8 mouse cellular contexts compared by ENCODE assay signal in genomic region chr9:22157516-22158265, GRCm38 (mm10). TPM values are rescaled to one million over a fixed set of nuclear protein-coding genes. Genes with fewer than 3 reads are reported as not detected.
DNase-seq lines count a peak whose midpoint lies in the region; ATAC-seq and TF ChIP-seq lines count a peak whose summit lies in the region.

No protein-coding gene starts in this region.

- 0 out of 2 replicates have a peak, but pooled peaks cover 10% of the 10 kb centered on the region for H3K36me3 ChIP-seq in embryonic facial prominence, embryonic 15.5 days
- peaks cover 9% of the 10 kb centered on the region; the same call in 1 of the 2 replicates for H3K36me3 ChIP-seq in limb, embryonic 14.5 days (ENCODE audit: control insufficient read depth, insufficient read depth, low read length)
- H3K36me3 ChIP-seq in stomach, embryonic 15.5 days: no peaks in the 10 kb centered on the region; the same call in 1 of the 2 replicates

- H3K9me3 ChIP-seq in embryonic facial prominence, embryonic 15.5 days (replicated peaks): no peaks in the 10 kb centered on the region
- H3K9me3 ChIP-seq in limb, embryonic 14.5 days (ENCODE audit: control insufficient read depth, low read length): no peaks in the 10 kb centered on the region
- H3K9me3 ChIP-seq in stomach, embryonic 15.5 days: no peaks in the 10 kb centered on the region

- peak overlapping the region; percentile 70 for H3K4me2 ChIP-seq in embryonic facial prominence, embryonic 15.5 days (replicated peaks)
- H3K4me2 ChIP-seq in limb, embryonic 14.5 days (replicated peaks; ENCODE audit: low read depth, low read length, severe bottlenecking): peak overlapping the region; percentile 74
- H3K4me2 ChIP-seq in stomach, embryonic 15.5 days: peak overlapping the region; percentile 72

- peak overlapping the region; percentile 88; the same call in 1 of the 2 replicates for H3K9ac ChIP-seq in embryonic facial prominence, embryonic 15.5 days
- peak overlapping the region; percentile 83 for H3K9ac ChIP-seq in limb, embryonic 14.5 days (ENCODE audit: low read depth, low read length, severe bottlenecking)
- 0 out of 2 replicates have a peak overlapping the region, but pooled peaks have one; percentile 89 for H3K9ac ChIP-seq in stomach, embryonic 15.5 days

- intact Hi-C loops in gastrocnemius, postnatal 14 days (cut with DNase I; ENCODE audit: low total_unique reads): no loop called here

- no peaks in the 10 kb centered on the region for H3K27me3 ChIP-seq in embryonic facial prominence, embryonic 15.5 days
- H3K27me3 ChIP-seq in limb, embryonic 14.5 days (ENCODE audit: control insufficient read depth, insufficient read depth, low read length): no peaks in the 10 kb centered on the region
- no peaks in the 10 kb centered on the region for H3K27me3 ChIP-seq in stomach, embryonic 15.5 days (replicated peaks)

- 71% methylated on average over 34 of the region's 34 CpGs for WGBS in embryonic facial prominence, embryonic 15.5 days
- WGBS in limb, embryonic 14.5 days: 66% methylated on average over 34 of the region's 34 CpGs
- 67% methylated on average over 34 of the region's 34 CpGs for WGBS in stomach, embryonic 15.5 days

- no peak for ATAC-seq in embryonic facial prominence, embryonic 15.5 days (ENCODE audit: insufficient number of reproducible peaks, low FRiP score, low TSS enrichment, low read depth)
- ATAC-seq in limb, embryonic 14.5 days (ENCODE audit: low FRiP score, low read depth): no peak
- no peak for ATAC-seq in stomach, embryonic 15.5 days (ENCODE audit: insufficient read depth, low FRiP score, low read depth)

- H3K4me1 ChIP-seq in bone marrow macrophage, adult 2 months (ENCODE audit: control insufficient read depth, insufficient read depth, low read length): peaks cover 9% of the 10 kb centered on the region
- peaks cover 21% of the 10 kb centered on the region for H3K4me1 ChIP-seq in embryonic facial prominence, embryonic 15.5 days
- peaks cover 6% of the 10 kb centered on the region for H3K4me1 ChIP-seq in limb, embryonic 14.5 days (ENCODE audit: control insufficient read depth, insufficient read depth, low read length)
- peaks cover 7% of the 10 kb centered on the region; the same call in 1 of the 2 replicates for H3K4me1 ChIP-seq in stomach, embryonic 15.5 days

- H3K27ac ChIP-seq in layer of hippocampus, adult 2 months: peak overlapping the region; percentile 98
- no peak overlapping the region for H3K27ac ChIP-seq in bone marrow macrophage, adult 2 months (ENCODE audit: insufficient read depth, low read depth, low read length)
- no peak overlapping the region for H3K27ac ChIP-seq in embryonic facial prominence, embryonic 15.5 days (replicated peaks)
- H3K27ac ChIP-seq in limb, embryonic 14.5 days (replicated peaks; ENCODE audit: low read depth, low read length): no peak overlapping the region; the same call in 1 of the 2 replicates
- no peak overlapping the region for H3K27ac ChIP-seq in stomach, embryonic 15.5 days

- TF ChIP-seq CTCF in layer of hippocampus, adult 2 months (conservative IDR thresholded peaks at IDR 0.05): no peak
- TF ChIP-seq CTCF in bone marrow macrophage, adult 2 months (IDR thresholded peaks at IDR 0.05; ENCODE audit: low read depth, low read length): no peak

- peak overlapping the region; percentile 75 for H3K4me3 ChIP-seq in layer of hippocampus, adult 2 months
- H3K4me3 ChIP-seq in bone marrow macrophage, adult 2 months (ENCODE audit: insufficient read depth, low read length): peak overlapping the region; percentile 90
- H3K4me3 ChIP-seq in embryonic facial prominence, embryonic 15.5 days (replicated peaks): peak overlapping the region; percentile 80
- peak overlapping the region; percentile 64 for H3K4me3 ChIP-seq in limb, embryonic 14.5 days (replicated peaks; ENCODE audit: low read length)
- peak overlapping the region; percentile 79 for H3K4me3 ChIP-seq in stomach, embryonic 15.5 days (replicated peaks)

- DNase-seq in layer of hippocampus, adult 2 months (ENCODE audit: low spot score in 2 of 2): no peak
- DNase-seq in layer of hippocampus, adult 9-10 months (ENCODE audit: low spot score): no peak
- no peak for DNase-seq in limb, embryonic 14.5 days (ENCODE audit: low spot score)
- no peak for DNase-seq in kidney, adult 18-20 months
- DNase-seq in gastrocnemius, postnatal 14 days: no peak

- no peak for TF ChIP-seq POLR2A in bone marrow macrophage, adult 2 months (IDR thresholded peaks at IDR 0.05; ENCODE audit: borderline replicate concordance, low read depth, low read length)
- TF ChIP-seq POLR2A in limb, embryonic 14.5 days (IDR thresholded peaks at IDR 0.05; ENCODE audit: borderline replicate concordance, extremely low read depth, insufficient read depth, insufficient read length): no peak

RNA-seq across cellular contexts. Expression of gene Pigyl, which starts 1.0 kb away (rescaled TPM):
- total RNA-seq in layer of hippocampus, adult 2 months (2021): 10 to 100 TPM; 49.0 to 50.5 TPM
- polyA plus RNA-seq in bone marrow macrophage, adult 2 months (2012; ENCODE audit: insufficient read depth, insufficient read length, missing spikeins): 19.5 and 22.5 TPM in 2 replicates
- 74.6 and 75.6 TPM in 2 replicates for polyA plus RNA-seq in embryonic facial prominence, embryonic 15.5 days (2015; fragmentation: Nextera tagmentation; extraction: Ambion mirVana)
- polyA plus RNA-seq in limb, embryonic 14.5 days (2012; rRNA removed): 54.5 and 62.4 TPM in 2 replicates
- 80.9 and 82.4 TPM in 2 replicates for polyA plus RNA-seq in limb, embryonic 14.5 days (2014; fragmentation: Nextera tagmentation; extraction: Ambion mirVana)
- polyA plus RNA-seq in stomach, embryonic 15.5 days (2015; fragmentation: Nextera tagmentation; extraction: Ambion mirVana): 88.6 and 97.2 TPM in 2 replicates
- 10 to 100 TPM; 29.3 to 30.3 TPM for total RNA-seq in gastrocnemius, postnatal 14 days (2021)

RNA-seq across cellular contexts. Expression of gene Acp5, which starts 22.2 kb away (rescaled TPM):
- under 1 TPM; 0.27 to 0.69 TPM for total RNA-seq in layer of hippocampus, adult 2 months (2021)
- polyA plus RNA-seq in bone marrow macrophage, adult 2 months (2012; ENCODE audit: insufficient read depth, insufficient read length, missing spikeins): 9.9 and 12.3 TPM in 2 replicates
- 38.1 and 44.7 TPM in 2 replicates for polyA plus RNA-seq in embryonic facial prominence, embryonic 15.5 days (2015; fragmentation: Nextera tagmentation; extraction: Ambion mirVana)
- polyA plus RNA-seq in limb, embryonic 14.5 days (2012; rRNA removed): 20.3 and 21.6 TPM in 2 replicates
- polyA plus RNA-seq in limb, embryonic 14.5 days (2014; fragmentation: Nextera tagmentation; extraction: Ambion mirVana): 17.0 and 23.6 TPM in 2 replicates
- 29.4 and 38.3 TPM in 2 replicates for polyA plus RNA-seq in stomach, embryonic 15.5 days (2015; fragmentation: Nextera tagmentation; extraction: Ambion mirVana)
- total RNA-seq in gastrocnemius, postnatal 14 days (2021): 1 to 10 TPM in 1 of 2 experiments, under 1 TPM in 1; 0.55 to 1.1 TPM

RNA-seq across cellular contexts. Expression of gene Zfp872, which starts 30.2 kb away (rescaled TPM):
- under 1 TPM in 1 of 2 experiments, not detected in 1; 0.42 TPM for total RNA-seq in layer of hippocampus, adult 2 months (2021)
- not detected in 2 replicates for polyA plus RNA-seq in bone marrow macrophage, adult 2 months (2012; ENCODE audit: insufficient read depth, insufficient read length, missing spikeins)
- 0.17 and 0.19 TPM in 2 replicates for polyA plus RNA-seq in embryonic facial prominence, embryonic 15.5 days (2015; fragmentation: Nextera tagmentation; extraction: Ambion mirVana)
- 0.12 and 0.14 TPM in 2 replicates for polyA plus RNA-seq in limb, embryonic 14.5 days (2012; rRNA removed)
- polyA plus RNA-seq in limb, embryonic 14.5 days (2014; fragmentation: Nextera tagmentation; extraction: Ambion mirVana): 0.33 and 0.51 TPM in 2 replicates
- 1.7 and 1.9 TPM in 2 replicates for polyA plus RNA-seq in stomach, embryonic 15.5 days (2015; fragmentation: Nextera tagmentation; extraction: Ambion mirVana)
- total RNA-seq in gastrocnemius, postnatal 14 days (2021): not detected

RNA-seq across cellular contexts. Expression of gene Elof1, which starts 40.7 kb away (rescaled TPM):
- total RNA-seq in layer of hippocampus, adult 2 months (2021): 10 to 100 TPM; 54.6 to 54.8 TPM
- polyA plus RNA-seq in bone marrow macrophage, adult 2 months (2012; ENCODE audit: insufficient read depth, insufficient read length, missing spikeins): 56.4 and 62.3 TPM in 2 replicates
- 202 and 226 TPM in 2 replicates for polyA plus RNA-seq in embryonic facial prominence, embryonic 15.5 days (2015; fragmentation: Nextera tagmentation; extraction: Ambion mirVana)
- 145 and 168 TPM in 2 replicates for polyA plus RNA-seq in limb, embryonic 14.5 days (2012; rRNA removed)
- 199 and 206 TPM in 2 replicates for polyA plus RNA-seq in limb, embryonic 14.5 days (2014; fragmentation: Nextera tagmentation; extraction: Ambion mirVana)
- 163 and 165 TPM in 2 replicates for polyA plus RNA-seq in stomach, embryonic 15.5 days (2015; fragmentation: Nextera tagmentation; extraction: Ambion mirVana)
- total RNA-seq in gastrocnemius, postnatal 14 days (2021): 10 to 100 TPM; 30.1 to 32.7 TPM

RNA-seq across cellular contexts. Expression of gene Cnn1, which starts 58.7 kb away (rescaled TPM):
- total RNA-seq in layer of hippocampus, adult 2 months (2021): 1 to 10 TPM in 1 of 2 experiments, under 1 TPM in 1; 0.44 to 1.4 TPM
- polyA plus RNA-seq in bone marrow macrophage, adult 2 months (2012; ENCODE audit: insufficient read depth, insufficient read length, missing spikeins): 1.6 and 1.9 TPM in 2 replicates
- 4.3 and 7.0 TPM in 2 replicates for polyA plus RNA-seq in embryonic facial prominence, embryonic 15.5 days (2015; fragmentation: Nextera tagmentation; extraction: Ambion mirVana)
- polyA plus RNA-seq in limb, embryonic 14.5 days (2012; rRNA removed): 2.3 and 3.0 TPM in 2 replicates
- polyA plus RNA-seq in limb, embryonic 14.5 days (2014; fragmentation: Nextera tagmentation; extraction: Ambion mirVana): 3.1 and 4.4 TPM in 2 replicates
- polyA plus RNA-seq in stomach, embryonic 15.5 days (2015; fragmentation: Nextera tagmentation; extraction: Ambion mirVana): 403 and 444 TPM in 2 replicates
- 1 to 10 TPM; 1.7 to 7.9 TPM for total RNA-seq in gastrocnemius, postnatal 14 days (2021)
